Mouse (Mus musculus): Measurements from ENCODE around the gene Il31ra.
A peak's percentile ranks its signal among the peaks of the same experiment; 100 is the strongest.
"Not testable (repeated sequence)": the region's sequence is repeated elsewhere in the genome, so short reads cannot be mapped to it uniquely, and the experiment has no call there.

Il31ra gene

DNA sequence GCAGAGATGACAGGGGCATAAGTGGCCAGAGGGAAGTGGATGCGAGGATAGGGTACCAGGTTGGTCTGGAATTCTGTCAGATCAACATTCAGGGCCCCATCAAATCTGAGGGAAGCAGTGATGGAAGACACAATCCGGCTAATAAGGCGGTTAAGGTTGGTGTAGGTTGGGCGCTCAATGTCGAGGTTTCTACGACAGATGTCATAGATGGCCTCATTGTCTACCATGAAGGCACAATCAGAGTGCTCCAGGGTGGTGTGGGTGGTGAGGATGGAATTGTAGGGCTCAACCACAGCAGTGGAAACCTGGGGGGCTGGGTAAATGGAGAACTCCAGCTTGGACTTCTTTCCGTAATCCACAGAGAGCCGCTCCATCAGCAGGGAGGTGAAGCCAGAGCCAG, at the start of gene Il31ra:
Il31ra (minus strand) TSS at position 101 of the 400 bp plus-strand sequence.
- DNase-seq, result not testable (repeated sequence)

DNA sequence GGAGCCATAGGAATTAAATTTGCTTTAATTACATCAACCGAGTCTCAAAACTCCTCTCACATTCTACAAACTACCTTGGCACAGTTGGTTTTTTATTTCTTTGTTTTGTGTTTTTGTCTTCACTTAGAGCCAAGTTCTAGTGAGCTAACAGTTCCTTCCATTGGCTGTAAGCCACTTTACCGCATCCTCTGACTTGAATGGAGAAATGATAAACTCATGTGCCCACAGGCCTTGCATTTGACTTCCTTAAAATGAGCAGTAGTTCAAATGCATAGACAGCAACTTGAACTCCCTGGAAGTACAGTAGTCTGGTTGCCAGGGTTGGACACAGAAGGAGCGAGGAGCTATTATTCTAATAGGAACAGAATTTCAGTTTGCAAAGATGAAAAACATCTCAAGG, 48.7 kb upstream of the Il31ra start:
- no peak for DNase-seq

DNA sequence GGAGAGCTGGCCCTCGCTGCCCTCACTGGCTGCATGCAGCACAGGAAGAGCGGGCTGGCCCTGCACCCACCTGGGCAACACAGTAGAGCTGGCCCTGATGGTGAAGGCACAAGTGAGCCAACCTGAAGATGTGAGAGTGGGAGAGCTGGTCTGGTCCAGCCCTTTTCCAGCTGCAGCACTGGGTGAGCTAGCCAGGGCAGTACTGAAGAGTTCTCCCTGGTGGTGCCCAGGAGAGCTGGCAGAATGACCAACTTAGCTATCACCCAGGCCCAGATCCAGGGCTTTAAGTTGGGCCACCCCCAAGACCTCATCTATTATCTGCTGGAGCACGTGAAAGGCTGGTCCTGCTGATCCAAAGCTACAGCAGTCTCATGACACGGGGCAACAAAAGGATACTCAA, 45.0 kb upstream of the Il31ra start:
- no peak for DNase-seq

DNA sequence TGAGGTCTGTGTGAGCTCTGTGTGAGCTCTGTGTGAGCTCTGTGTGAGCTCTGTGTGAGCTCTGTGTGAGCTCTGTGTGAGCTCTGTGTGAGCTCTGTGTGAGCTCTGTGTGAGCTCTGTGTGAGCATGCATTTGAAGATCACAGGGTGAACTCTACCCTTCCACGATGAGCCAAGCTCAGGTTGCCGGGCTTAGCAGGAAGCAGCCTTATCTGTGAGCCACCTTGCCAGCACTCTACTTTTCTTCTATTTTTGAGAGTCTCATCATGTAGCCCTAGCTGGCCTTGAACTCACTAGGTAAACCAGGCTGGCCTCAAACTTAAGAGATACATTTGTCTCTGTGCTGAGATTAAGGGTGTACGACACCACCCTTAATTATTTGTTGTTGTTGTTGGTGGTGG, 42.3 kb upstream of the Il31ra start:
- DNase-seq, result no peak

DNA sequence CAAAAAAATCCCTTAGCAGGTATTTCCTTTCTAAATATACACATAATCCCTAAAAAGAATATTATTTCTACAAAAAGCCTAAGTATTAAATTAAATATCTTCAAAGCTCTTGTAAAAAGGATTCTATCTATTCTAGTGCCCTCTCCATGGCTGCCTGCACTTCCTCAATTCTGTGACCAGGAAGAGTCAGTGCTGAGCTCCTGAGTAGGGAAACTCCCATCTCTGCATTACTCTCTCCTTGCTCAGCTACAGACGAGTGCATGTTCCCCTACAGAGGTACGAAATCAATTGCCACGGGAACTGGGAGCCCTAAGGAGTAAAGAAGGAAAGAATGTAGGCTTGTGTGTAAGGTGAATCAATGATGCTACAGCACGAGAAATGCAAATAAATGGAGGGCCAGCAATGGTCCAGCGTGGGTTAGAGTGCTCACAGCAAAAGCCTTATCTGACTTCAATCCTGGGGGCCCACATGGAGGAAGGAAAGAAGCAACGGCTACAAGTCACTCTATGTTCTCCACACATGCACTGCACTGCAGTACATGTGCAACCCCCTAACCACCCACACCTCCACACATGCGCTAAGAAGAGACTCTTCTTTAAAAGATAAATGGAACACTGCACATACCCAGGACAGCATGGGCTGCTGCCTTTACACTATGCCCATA, 41.1 kb upstream of the Il31ra start:
- no peak for DNase-seq

DNA sequence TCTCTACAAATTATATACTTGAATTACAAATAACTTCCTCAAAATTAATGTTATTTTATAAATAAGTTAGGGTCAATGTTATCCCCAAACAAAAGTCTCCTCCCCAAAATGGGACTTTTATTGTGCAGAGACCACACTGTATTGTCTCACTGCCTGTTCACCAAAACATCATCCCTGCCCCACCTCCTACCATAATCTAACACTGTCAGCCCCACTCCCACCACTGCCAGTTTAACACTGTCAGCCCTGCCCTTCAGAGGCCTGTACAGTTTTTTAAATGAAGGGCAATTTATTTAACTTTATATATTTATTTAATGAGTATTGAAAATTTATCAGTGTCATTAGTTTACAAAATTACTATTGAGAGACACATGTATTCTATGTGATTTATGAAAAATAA, 31.4 kb upstream of the Il31ra start:
- DNase-seq, result no peak

DNA sequence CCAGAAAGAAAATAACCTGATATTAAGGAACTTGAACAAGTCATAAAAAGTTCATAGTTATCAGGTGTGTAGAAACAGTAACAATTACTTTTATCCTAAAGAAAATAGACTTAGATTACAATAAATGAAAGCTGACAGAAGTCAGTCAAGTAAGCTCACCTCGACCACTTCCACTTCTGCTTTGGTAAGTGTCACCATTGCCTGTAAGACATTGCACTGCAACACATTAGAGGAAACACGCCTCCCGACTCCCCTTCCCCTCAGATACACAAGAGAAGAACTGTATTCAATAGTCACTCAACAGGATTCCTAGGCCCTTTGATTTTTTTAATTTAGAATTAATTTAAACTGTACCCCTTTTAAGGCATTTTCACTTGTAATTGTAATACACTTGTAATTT, 30.5 kb upstream of the Il31ra start:
- DNase-seq, result no peak

DNA sequence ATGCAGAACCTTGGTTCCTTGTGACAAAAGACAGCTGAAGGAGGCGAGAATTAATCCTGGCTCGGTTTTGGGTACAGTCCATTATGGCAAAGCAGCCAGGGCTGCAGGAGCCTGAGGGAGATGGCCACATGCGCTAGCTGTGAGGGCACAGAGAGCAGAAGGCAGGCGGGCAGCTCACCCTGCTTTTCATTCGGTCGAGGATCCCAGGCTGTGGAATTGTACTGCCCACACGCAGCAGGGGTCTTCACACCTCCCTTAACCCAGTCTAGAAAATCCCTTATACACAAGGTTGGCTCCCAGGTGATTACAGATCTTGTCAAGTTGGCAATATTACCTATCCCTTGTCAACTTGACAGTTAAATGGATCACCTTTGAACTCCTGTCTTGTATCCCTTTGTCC, 29.5 kb upstream of the Il31ra start:
- DNase-seq, result no peak

DNA sequence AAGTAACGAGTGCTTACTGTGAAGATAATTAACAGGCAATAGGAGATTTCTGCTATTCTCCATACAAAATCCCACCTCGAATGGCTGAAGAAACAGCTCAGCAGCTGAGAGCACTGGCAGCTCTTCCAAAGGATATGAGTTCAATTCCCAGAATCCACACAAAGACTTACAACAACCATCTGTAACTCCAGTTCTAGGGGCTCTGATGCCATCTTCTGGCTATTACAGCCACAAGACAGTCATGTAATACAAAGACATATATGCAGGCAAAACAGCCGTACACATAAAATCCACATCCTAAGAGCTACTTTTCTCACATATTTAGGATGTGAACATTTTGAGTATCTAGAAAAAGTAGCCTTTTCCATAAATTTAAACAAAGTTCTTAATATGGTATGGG, 27.4 kb upstream of the Il31ra start:
- DNase-seq, result no peak

DNA sequence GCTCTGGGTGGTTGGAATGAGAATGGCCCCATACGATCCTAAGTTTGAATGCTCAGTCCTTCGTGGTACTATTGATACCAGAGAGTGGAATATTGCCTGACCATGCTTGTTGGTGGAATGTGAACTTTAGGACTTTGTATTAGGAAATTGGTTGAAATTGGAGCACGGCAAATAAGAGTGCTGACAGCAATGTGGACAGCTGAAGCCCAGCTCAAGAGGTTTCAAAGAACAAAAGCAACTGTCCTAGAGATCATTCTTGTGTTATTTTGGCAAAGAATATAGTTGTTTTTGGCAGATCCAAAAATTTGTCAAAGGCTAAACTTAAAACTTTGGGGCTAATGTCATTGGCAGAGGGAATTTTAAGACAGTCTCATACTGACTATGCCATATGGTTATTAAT, 14.4 kb upstream of the Il31ra start:
- no peak for DNase-seq

DNA sequence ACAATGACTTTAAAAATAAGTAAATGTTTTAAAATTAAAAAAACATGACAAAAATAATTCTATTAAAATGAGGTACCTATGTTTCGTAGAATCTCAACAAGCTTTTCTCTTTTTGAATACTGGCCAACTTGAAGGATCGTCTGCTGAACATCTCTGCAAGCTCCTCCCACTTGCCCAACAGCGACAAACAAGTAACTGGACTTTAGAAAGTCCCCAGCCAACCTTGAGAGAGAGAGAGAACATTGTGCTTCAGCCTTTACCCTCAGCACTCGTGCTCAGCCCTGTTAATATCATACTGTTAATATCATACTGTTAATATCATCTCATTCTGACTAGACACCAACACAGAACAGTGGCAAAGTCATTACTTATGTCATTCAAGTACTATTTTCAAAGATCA, 10.3 kb upstream of the Il31ra start:
- DNase-seq, result no peak

DNA sequence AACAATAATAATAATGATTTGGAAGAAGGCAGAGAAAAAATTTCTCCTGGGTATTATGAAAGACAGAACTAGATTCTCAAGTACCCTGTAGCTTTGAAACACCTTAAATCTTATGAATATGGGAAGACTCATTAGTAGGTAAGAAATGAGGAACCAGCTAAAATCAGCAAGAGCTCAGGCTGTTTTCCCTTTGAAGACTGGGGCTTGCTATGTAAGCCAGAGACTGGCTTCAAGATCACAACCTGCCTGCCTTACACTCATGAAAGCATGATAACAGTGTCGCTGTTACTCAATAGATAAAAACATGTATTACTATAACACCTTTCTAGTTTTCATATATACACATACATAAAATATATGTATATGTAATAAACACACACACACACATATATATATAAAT, 9.7 kb upstream of the Il31ra start:
- DNase-seq, result no peak

DNA sequence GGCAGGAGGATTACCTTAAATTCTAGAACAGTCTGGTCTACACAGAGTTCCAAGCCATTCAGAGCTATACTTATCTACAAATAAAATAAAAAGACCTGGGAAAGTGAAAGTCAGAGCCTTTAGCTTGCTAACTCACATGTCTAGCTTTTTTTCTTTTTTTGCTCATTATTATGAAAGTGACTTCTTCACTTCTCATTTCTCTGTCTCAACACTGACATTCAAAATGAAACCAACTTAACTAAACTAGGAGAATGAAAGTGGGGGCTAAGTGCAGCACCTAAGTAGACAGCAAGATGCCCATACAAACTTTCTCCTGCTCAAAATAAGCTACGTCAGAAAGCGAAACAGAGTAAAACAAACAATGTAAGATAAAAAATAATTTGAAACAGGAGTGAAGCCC, 8.4 kb upstream of the Il31ra start:
- no peak for DNase-seq

DNA sequence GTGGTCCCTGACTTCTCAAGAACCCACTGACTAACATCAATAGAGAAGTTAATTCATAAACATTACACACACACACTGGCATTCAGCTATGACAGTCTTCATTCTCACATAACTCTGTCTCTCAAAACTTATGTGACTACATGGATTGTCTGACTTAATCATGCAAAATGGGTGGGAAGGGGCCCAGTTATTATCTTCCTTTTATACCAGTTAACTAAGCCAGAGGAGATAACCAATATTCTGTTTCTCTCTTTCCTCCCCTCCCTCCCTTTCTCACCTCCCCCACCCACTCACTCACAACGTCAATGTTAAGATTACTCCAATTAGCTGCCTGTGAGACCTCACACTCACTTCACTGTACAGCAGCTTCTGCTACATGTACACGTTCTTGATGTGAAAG, 3.9 kb downstream of the Il31ra start:
- no peak for DNase-seq

DNA sequence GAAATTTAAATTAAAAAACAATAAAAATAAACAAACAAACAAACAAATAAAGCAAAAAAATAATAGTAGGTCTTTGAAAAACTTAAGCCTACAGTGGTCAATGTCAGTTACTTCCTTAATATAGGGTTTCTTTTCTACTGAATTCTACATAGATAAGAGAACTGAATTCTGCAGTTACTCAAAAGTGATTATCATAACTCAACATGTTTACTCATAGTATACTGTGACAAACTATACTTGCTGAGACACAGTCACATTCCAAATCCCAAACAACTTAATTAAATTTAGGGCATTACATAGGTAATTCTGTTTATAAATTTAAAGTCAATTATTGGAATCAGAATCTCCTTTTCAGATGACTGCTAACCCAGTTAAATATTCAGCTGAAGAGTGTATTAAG, 4.5 kb downstream of the Il31ra start:
- DNase-seq, result no peak

DNA sequence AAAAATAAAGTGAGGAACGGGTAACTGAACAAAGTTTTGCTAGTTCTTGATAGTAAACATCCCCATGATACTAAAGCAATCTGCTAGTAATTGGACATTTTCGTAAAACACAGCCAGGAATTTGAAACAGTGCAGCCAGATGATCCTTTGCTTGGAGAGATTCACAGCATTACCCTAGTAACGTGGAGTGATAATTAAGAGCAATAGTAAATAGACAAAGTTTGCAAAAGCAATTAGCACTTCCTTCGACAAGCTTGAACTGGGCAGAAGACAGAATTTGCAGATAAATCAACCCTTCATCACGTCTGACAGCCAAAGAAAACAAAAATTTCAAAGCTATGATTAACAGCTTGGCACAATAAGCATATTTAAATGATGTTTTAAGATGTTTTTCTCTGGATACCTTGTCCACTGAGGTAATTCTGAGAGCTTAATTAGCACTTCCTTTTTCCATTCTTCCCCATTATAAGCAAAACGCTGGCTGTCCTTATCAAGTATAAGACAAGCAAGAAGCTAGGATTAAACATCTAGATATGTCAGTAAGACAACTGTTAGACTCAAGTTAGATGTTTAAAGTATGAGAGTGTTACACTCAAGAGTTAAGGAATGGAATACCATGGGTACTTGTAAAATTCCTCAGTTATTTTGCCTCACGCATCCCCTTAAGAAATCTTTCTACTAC, 9.5 kb downstream of the Il31ra start:
- DNase-seq, result no peak

DNA sequence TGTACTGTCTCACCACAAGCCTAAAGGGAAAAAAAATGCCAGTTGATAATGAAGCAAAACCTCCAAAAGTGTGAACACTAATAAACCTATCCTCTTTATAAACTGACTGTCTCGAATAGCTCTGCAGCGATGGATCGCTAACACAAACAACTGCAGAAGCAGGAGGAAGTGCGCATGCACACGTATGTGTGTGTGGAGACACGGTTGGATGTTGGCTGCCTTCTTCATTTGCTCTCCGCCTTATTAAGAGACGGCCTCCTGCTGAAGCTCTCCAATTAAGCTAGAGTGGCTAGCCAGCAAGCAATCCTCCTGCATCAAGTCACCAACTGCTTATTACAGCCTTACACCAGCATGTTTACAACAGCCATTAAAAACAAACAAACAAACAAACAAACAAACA, 11.9 kb downstream of the Il31ra start:
- DNase-seq, result no peak

DNA sequence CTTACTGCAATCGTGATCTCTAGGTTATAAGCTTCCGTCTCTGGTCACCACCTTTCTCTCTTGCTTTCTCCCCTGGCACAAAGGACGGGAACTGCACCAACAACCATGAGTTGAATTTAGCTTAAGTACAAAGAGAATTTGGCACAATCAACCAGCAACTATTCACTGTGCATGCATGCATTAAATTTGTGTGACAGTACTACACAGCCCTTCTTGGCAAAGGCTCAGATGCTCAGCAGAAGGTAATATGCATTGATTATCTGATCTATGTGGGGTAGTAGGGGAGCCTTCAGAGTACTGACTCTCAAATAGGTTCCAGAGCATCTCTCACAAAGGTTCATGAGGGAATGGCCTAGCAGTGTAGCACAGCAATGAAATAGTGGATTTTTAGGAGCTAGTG, 12.4 kb downstream of the Il31ra start:
- no peak for DNase-seq

DNA sequence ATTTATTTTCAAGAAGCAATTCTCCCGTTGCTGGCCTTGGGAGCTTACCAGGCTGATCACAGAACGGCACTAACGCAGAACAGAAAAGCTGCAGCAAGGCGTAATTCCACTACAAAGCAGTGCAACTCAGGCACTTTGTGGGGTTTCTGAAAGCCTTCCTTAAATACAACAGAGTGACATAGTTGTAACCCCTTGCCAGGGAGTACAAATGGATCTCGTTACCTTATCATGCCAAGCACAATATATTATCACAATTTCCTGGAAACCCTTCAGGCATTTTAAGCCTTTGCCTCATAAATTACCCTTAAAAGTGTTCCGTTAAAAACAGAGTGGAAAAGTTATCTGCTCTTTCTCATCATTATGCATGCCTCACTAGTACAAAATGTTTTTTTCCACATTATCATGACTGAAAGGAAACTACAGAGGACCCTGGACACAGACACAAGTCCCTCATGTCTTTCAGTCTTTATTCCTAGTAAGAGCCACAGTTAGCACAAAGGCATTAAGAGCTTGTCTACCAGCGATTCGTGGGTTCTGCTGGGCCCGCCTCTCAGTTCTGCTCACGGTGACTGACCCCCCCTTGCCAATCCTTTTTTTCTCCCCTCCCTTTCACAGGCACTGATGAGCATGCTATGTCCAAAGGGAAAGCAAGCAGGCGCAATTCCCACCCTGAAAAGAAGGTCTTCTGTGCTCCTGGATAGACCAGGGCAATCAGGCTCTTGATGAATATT, 13.4 kb downstream of the Il31ra start:
- DNase-seq, result no peak

DNA sequence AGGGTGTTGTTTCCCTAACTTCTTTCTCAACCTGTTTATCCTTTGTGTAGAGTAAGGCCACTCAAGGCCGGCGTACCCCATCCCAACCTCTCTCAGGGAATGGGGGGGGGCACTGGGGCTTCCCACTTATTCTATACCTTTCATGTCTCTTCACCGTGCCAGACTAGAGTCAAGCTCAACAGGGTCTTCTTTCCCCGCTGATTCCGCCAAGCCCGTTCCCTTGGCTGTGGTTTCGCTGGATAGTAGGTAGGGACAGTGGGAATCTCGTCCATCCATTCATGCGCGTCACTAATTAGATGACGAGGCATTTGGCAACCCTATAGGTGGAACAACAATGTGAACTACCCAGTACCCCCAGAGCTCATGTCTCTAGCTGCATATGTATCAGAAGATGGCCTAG, 16.1 kb downstream of the Il31ra start:
- peak; percentile 100 for DNase-seq

DNA sequence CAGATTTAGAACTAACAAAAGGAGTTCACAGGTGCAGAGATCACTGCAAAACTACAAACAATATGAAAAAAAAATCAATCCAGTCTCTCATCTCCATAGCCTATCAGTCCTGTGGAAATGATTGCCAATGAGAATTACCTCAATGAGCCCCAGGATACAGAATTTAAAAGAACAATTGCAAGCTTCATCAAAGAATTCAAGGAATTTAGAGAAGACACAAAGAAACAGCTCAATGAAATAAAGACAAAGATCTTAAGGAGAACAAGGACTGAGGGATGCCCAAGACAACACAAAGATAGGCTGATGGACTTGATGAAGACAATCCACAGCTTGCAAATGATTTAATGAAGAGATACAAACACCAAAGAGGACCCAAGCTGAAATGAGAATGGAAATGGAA, 20.4 kb downstream of the Il31ra start:
- DNase-seq, result no peak

DNA sequence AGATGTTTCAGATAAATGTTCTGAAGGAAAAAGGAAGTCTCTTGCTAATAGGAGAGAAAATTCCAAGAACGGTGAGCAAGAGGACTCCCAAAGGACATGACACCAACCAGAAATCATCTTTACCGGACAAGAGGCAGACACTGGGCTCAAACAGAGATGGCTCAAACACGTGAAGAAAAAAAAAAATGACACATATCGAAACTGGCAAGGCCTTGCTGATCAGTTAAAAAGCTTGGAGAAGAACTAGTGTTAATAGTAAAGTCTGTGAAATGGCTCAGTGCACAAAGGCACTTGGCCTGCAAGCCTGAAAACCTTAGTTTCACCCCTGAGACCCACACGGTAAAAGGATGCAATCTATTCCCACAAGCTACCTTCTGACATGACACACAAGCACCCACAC, 23.4 kb downstream of the Il31ra start:
- DNase-seq, result no peak

DNA sequence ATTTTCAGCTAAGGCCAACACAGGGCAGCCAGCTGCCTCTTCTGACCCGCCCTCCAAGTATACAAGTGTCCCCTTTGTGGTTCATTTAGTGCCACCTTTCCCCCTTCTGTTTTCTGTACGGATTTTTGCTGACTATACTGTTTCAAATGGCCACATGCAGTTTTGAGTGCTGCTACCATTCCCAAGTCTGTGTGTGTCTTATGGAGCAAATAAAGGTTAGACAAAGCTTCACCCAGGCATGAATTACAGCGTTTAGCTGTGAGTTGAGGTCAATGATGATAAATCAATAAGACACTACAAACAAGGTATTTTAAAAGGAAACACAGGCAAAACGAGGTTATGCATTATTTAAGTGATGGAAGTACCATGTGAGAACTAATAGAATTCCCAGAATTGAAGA, 24.6 kb downstream of the Il31ra start:
- DNase-seq, result no peak

DNA sequence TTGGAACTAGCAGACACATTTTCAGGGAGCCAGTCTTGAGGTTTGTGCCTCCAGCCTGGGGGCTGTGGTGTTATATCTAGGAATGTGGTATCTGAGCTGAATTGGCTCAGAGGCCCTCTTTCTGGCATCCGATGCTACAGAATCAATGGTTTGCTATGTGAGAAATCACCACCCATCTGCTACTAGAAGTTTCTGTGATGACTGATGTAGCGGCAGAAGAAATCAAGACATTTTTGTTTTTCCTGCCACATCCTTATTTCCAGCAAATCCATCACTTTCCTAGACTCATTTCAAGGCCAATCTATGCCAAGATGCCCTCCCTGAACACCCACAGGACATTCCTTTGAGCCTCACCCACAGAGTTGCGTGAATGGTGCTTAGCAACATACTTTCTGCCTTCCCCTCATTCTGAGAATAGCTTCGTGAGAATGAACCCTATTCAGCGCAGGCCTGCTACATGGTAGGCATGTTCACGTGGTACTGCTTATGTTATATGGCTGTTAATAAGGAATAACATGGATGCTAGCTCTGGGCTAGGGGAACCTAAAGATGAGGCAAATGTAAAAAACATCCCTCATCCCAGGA, 33.5 kb downstream of the Il31ra start:
- no peak for DNase-seq

All from right cerebral cortex, postnatal 4 days (tissue).